8 mouse cellular contexts compared by ENCODE assay signal in the genomic region with DNA sequence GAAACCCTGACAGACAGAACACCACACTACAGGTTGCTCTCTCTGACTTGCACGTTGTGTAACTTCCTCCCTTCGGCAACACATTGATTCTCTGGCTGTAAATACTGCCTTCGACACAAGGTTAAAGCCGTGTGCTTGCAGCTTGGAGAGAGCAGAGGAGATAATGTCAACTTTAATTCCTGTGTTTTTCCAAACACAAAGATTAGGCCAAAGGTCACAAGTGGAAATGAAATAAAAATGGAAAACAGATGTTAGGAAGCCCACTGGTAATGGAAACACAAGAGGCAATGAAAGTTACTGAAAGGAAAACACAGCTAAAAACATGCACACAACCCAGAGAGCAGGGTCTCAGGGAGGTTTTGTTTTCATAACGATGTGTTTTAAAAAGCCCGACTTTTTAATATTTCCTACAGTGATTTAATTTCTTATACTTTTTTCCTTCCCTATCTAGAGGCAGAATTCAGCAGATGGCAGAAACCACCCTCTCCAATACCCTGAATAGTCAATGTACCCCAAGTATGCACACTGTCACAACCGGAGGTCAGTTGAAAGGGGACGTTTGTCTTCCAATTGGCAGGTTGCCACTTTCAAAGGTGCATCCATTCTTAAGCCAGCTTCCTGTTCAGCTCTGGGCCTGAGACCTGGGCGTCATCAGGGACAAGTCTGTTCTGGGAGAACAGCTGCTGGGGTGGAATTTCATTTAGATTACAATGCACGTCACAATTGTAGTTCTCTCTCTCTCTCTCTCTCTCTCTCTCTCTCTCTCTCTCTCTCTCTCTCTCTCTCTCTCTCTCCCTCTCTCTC.
A peak's percentile ranks its signal among the peaks of the same experiment; 100 is the strongest.
DNase-seq lines count a peak whose midpoint lies in the region; ATAC-seq and TF ChIP-seq lines count a peak whose summit lies in the region.

No protein-coding gene starts in this region.

- DNase-seq in lung, embryonic 14.5 days = peak; percentile 79
- DNase-seq in lung, adult 2 months = no peak
- DNase-seq in hindlimb bud, embryonic 11.5 days (ENCODE audit: extremely low spot score, low read depth, low spot score) = peak; percentile 83
- DNase-seq in lung, postnatal 10 days = peak; percentile 42
- no peak for DNase-seq in layer of hippocampus, adult 2 months (ENCODE audit: low spot score in 2 of 2)

- no peaks in the 10 kb centered on the region for H3K9me3 ChIP-seq in lung, embryonic 14.5 days (ENCODE audit: low read depth, low read length)
- H3K9me3 ChIP-seq in embryonic facial prominence, embryonic 12.5 days = no peaks in the 10 kb centered on the region
- H3K9me3 ChIP-seq in forebrain, embryonic 15.5 days = no peaks in the 10 kb centered on the region

- ATAC-seq in lung, embryonic 14.5 days (ENCODE audit: insufficient read depth) = peak; percentile 38; the same call in 1 of the 2 replicates
- peak; percentile 30; the same call in 1 of the 2 replicates for ATAC-seq in embryonic facial prominence, embryonic 12.5 days (ENCODE audit: insufficient number of reproducible peaks, insufficient read depth, low FRiP score, low TSS enrichment)
- no peak for ATAC-seq in erythroblast, adult 5-6 weeks (replicated peaks; ENCODE audit: low FRiP score, poor library complexity, severe bottlenecking)
- ATAC-seq in forebrain, embryonic 15.5 days (replicated peaks) = no peak

- no peak overlapping the region for H3K9ac ChIP-seq in lung, embryonic 14.5 days
- no peak overlapping the region for H3K9ac ChIP-seq in embryonic facial prominence, embryonic 12.5 days
- no peak overlapping the region for H3K9ac ChIP-seq in forebrain, embryonic 15.5 days (replicated peaks)

- H3K4me3 ChIP-seq in lung, embryonic 14.5 days (ENCODE audit: low read depth, low read length) = no peak overlapping the region
- no peak overlapping the region for H3K4me3 ChIP-seq in lung, adult 2 months (replicated peaks; ENCODE audit: extremely low read depth, low read depth, low read length)
- no peak overlapping the region for H3K4me3 ChIP-seq in embryonic facial prominence, embryonic 12.5 days
- H3K4me3 ChIP-seq in layer of hippocampus, adult 2 months = no peak overlapping the region
- no peak overlapping the region for H3K4me3 ChIP-seq in forebrain, embryonic 15.5 days

- H3K4me1 ChIP-seq in lung, embryonic 14.5 days (ENCODE audit: insufficient read depth) = peaks cover 28% of the 10 kb centered on the region
- H3K4me1 ChIP-seq in lung, adult 2 months (ENCODE audit: control insufficient read depth, insufficient read depth, low read length) = peaks cover 15% of the 10 kb centered on the region
- H3K4me1 ChIP-seq in embryonic facial prominence, embryonic 12.5 days = peaks cover 33% of the 10 kb centered on the region
- H3K4me1 ChIP-seq in forebrain, embryonic 15.5 days = no peaks in the 10 kb centered on the region

- no peak for TF ChIP-seq POLR2A in lung, adult 2 months (IDR thresholded peaks at IDR 0.05; ENCODE audit: borderline replicate concordance, extremely low read depth, low read depth, low read length)

- peak overlapping the region; percentile 31 for H3K27ac ChIP-seq in lung, embryonic 14.5 days (ENCODE audit: low read depth)
- peak overlapping the region; percentile 72; the same call in 1 of the 2 replicates for H3K27ac ChIP-seq in embryonic facial prominence, embryonic 12.5 days
- no peak overlapping the region for H3K27ac ChIP-seq in layer of hippocampus, adult 2 months
- no peak overlapping the region for H3K27ac ChIP-seq in forebrain, embryonic 15.5 days (replicated peaks)

- no peaks in the 10 kb centered on the region for H3K27me3 ChIP-seq in lung, embryonic 14.5 days (ENCODE audit: insufficient read depth, low read length)
- H3K27me3 ChIP-seq in embryonic facial prominence, embryonic 12.5 days = no peaks in the 10 kb centered on the region
- H3K27me3 ChIP-seq in forebrain, embryonic 15.5 days = no peaks in the 10 kb centered on the region

- no peak for TF ChIP-seq CTCF in lung, embryonic 14.5 days (IDR thresholded peaks at IDR 0.05; ENCODE audit: low read depth)
- TF ChIP-seq CTCF in lung, adult 2 months (IDR thresholded peaks at IDR 0.05; ENCODE audit: insufficient read depth, low read length) = no peak
- TF ChIP-seq CTCF in layer of hippocampus, adult 2 months (conservative IDR thresholded peaks at IDR 0.05) = no peak

- 21% methylated on average over 10 of the region's 10 CpGs for WGBS in lung, embryonic 14.5 days
- 24% methylated on average over 10 of the region's 10 CpGs for WGBS in lung, adult 2 months
- WGBS in embryonic facial prominence, embryonic 12.5 days = 17% methylated on average over 10 of the region's 10 CpGs
- WGBS in forebrain, embryonic 15.5 days = 52% methylated on average over 10 of the region's 10 CpGs

- H3K4me2 ChIP-seq in lung, embryonic 14.5 days = no peak overlapping the region
- H3K4me2 ChIP-seq in embryonic facial prominence, embryonic 12.5 days (replicated peaks) = 0 out of 2 replicates have a peak overlapping the region, but pooled peaks have one; percentile 3
- H3K4me2 ChIP-seq in forebrain, embryonic 15.5 days (replicated peaks) = no peak overlapping the region

- H3K36me3 ChIP-seq in lung, embryonic 14.5 days (ENCODE audit: insufficient read depth) = no peaks in the 10 kb centered on the region
- no peaks in the 10 kb centered on the region for H3K36me3 ChIP-seq in embryonic facial prominence, embryonic 12.5 days
- H3K36me3 ChIP-seq in forebrain, embryonic 15.5 days = no peaks in the 10 kb centered on the region

Comparison
In these comparisons a context has a peak if more than half of its experiments do, and no peak if none do; other contexts are left out.
1. DNase-seq: peak in lung, embryonic 14.5 days (single experiment), hindlimb bud, embryonic 11.5 days (single experiment) and lung, postnatal 10 days (single experiment); none in lung, adult 2 months (single experiment) and layer of hippocampus, adult 2 months (0 of 2).
2. ATAC-seq: peak in lung, embryonic 14.5 days (single experiment) and embryonic facial prominence, embryonic 12.5 days (single experiment); none in erythroblast, adult 5-6 weeks (single experiment) and forebrain, embryonic 15.5 days (single experiment).
3. H3K27ac ChIP-seq: peak in lung, embryonic 14.5 days (single experiment) and embryonic facial prominence, embryonic 12.5 days (single experiment); none in layer of hippocampus, adult 2 months (single experiment) and forebrain, embryonic 15.5 days (single experiment).